Mouse (Mus musculus): ENCODE results near the gene Oscar.
"Not testable (repeated sequence)": the region's sequence is repeated elsewhere in the genome, so short reads cannot be mapped to it uniquely, and the experiment has no call there.

Oscar gene

GRCm38 (mm10) chr7:3609082-3609481 is 6.9 kb downstream of the Oscar start:
- DNase-seq = no peak

GRCm38 (mm10) chr7:3608668-3609067 is 7.3 kb downstream of the Oscar start:
- DNase-seq = no peak

GRCm38 (mm10) chr7:3607391-3607790 is 8.6 kb downstream of the Oscar start:
- no peak for DNase-seq

GRCm38 (mm10) chr7:3606798-3607197 is 9.2 kb downstream of the Oscar start:
- DNase-seq = peak; percentile 30

- DNase-seq = peak; percentile 68
Measured at GRCm38 (mm10) chr7:3601119-3601518, 14.8 kb downstream of the Oscar start.

GRCm38 (mm10) chr7:3597755-3598154 is 18.2 kb downstream of the Oscar start:
- DNase-seq = not testable (repeated sequence)

- DNase-seq = peak; percentile 9
Measured at GRCm38 (mm10) chr7:3595146-3595545, 20.8 kb downstream of the Oscar start.

GRCm38 (mm10) chr7:3594686-3595085 is 21.3 kb downstream of the Oscar start:
- no peak for DNase-seq

- DNase-seq = no peak
Measured at GRCm38 (mm10) chr7:3593855-3594254, 22.1 kb downstream of the Oscar start.

GRCm38 (mm10) chr7:3591534-3591933 is 24.4 kb downstream of the Oscar start:
- DNase-seq = no peak

GRCm38 (mm10) chr7:3590550-3590949 is 25.4 kb downstream of the Oscar start:
- DNase-seq = no peak

GRCm38 (mm10) chr7:3587292-3587691 is 28.7 kb downstream of the Oscar start:
- DNase-seq = no peak

- DNase-seq = no peak
Measured at GRCm38 (mm10) chr7:3586255-3586654, 29.7 kb downstream of the Oscar start.

- no peak for DNase-seq
Measured at GRCm38 (mm10) chr7:3585763-3586162, 30.2 kb downstream of the Oscar start.

- DNase-seq = peak; percentile 7
Measured at GRCm38 (mm10) chr7:3580029-3580428, 35.9 kb downstream of the Oscar start.

- DNase-seq = no peak
Measured at GRCm38 (mm10) chr7:3578952-3579546, 36.9 kb downstream of the Oscar start.

GRCm38 (mm10) chr7:3578196-3578595 is 37.8 kb downstream of the Oscar start:
- no peak for DNase-seq

GRCm38 (mm10) chr7:3576354-3577124 is 39.4 kb downstream of the Oscar start:
- no peak for DNase-seq

- no peak for DNase-seq
Measured at GRCm38 (mm10) chr7:3574216-3574615, 41.7 kb downstream of the Oscar start.

GRCm38 (mm10) chr7:3571847-3572246 is 44.1 kb downstream of the Oscar start:
- no peak for DNase-seq

GRCm38 (mm10) chr7:3570580-3570979 is 45.4 kb downstream of the Oscar start:
- DNase-seq = not testable (repeated sequence)

GRCm38 (mm10) chr7:3569725-3570124 is 46.2 kb downstream of the Oscar start:
- DNase-seq = no peak

- no peak for DNase-seq
Measured at GRCm38 (mm10) chr7:3567336-3567735, 48.6 kb downstream of the Oscar start.

All from thymus, postnatal 14 days (tissue).